Mouse (Mus musculus) 416B (cell line): ENCODE data around the gene Hipk4.

Experiments used
- DNase-seq: peaks from one replicate; pipeline ENCODE4 v3.0.0; 2011; ENCODE audit warnings: low read depth

The Hipk4 gene

GRCm38 (mm10) chr7:27522967-27523366 lies at the start of gene Hipk4:
Gene Hipk4 (plus strand): TSS chr7:27523267.
- DNase-seq: no peak

GRCm38 (mm10) chr7:27473835-27474489 lies 49.1 kb upstream of the Hipk4 start:
- DNase-seq: no peak

GRCm38 (mm10) chr7:27474490-27474954 lies 48.5 kb upstream of the Hipk4 start:
- DNase-seq: peak; percentile 100

- no peak for DNase-seq
These were observed 47.5 kb upstream of the Hipk4 start for GRCm38 (mm10) chr7:27475596-27475995.

GRCm38 (mm10) chr7:27476098-27476635 lies 46.9 kb upstream of the Hipk4 start:
- DNase-seq: no peak

- peak; percentile 56 for DNase-seq
These were observed 44.5 kb upstream of the Hipk4 start for GRCm38 (mm10) chr7:27478561-27478960.

GRCm38 (mm10) chr7:27479750-27480149 lies 43.3 kb upstream of the Hipk4 start:
- no peak for DNase-seq

- no peak for DNase-seq
These were observed 42.6 kb upstream of the Hipk4 start for GRCm38 (mm10) chr7:27480506-27480905.

GRCm38 (mm10) chr7:27480927-27481626 lies 42.0 kb upstream of the Hipk4 start:
- no peak for DNase-seq

GRCm38 (mm10) chr7:27481627-27481969 lies 41.5 kb upstream of the Hipk4 start:
- DNase-seq: peak; percentile 94

GRCm38 (mm10) chr7:27483860-27484259 lies 39.2 kb upstream of the Hipk4 start:
- peak; percentile 79 for DNase-seq

GRCm38 (mm10) chr7:27486102-27486769 lies 36.8 kb upstream of the Hipk4 start:
- peak; percentile 95 for DNase-seq

GRCm38 (mm10) chr7:27486770-27487697 lies 36.0 kb upstream of the Hipk4 start, which contains the start of gene Sertad1:
Gene Sertad1 (plus strand): TSS chr7:27486910.
- peak; percentile 99 for DNase-seq

- DNase-seq: peak; percentile 75
These were observed 35.3 kb upstream of the Hipk4 start for GRCm38 (mm10) chr7:27487740-27488268.

- no peak for DNase-seq
These were observed 33.7 kb upstream of the Hipk4 start for GRCm38 (mm10) chr7:27489270-27489869.

- no peak for DNase-seq
These were observed 32.9 kb upstream of the Hipk4 start for GRCm38 (mm10) chr7:27490227-27490542.

GRCm38 (mm10) chr7:27490543-27491329 lies 32.3 kb upstream of the Hipk4 start:
- peak; percentile 98 for DNase-seq

- no peak for DNase-seq
These were observed 31.2 kb upstream of the Hipk4 start for GRCm38 (mm10) chr7:27491856-27492255.

- no peak for DNase-seq
These were observed 30.0 kb upstream of the Hipk4 start for GRCm38 (mm10) chr7:27493022-27493421.

- no peak for DNase-seq
These were observed 29.6 kb upstream of the Hipk4 start for GRCm38 (mm10) chr7:27493450-27493849.
